Mouse (Mus musculus) midbrain, embryonic 15.5 days (tissue): ENCODE data around the gene Coq10a. TPM values are rescaled to one million over a fixed set of nuclear protein-coding genes. Genes with fewer than 3 reads are reported as not detected.

Experiments used
- microRNA-seq: library from miRNA; unstranded; fragments of <30 nt; microRNA quantifications from one replicate; pipeline ENCODE4, GENCODE M21; 2016
- polyA plus RNA-seq: library from polyadenylated mRNA; unstranded; fragments of >200 nt; fragmentation: Nextera tagmentation; extraction: Ambion mirVana; gene quantifications from 2 replicates; pipeline ENCODE4 v1.2.1, GENCODE M21; 2015

Coq10a gene
- polyA plus RNA-seq, 1 experiment from 2014 or later = 44.2 TPM

Small RNAs within 50 kb of the gene (microRNA-seq; reads per million reads assigned to microRNA genes)
- gene Gm25361 (not detected), gene Gm26308 (not detected), gene Mir6914 (not detected), gene Mir6915 (2.2 reads per million, percentile 7 among the genes with 10 or more reads in this experiment)

Other genes with a start within 250 kb of the Coq10a start
- gene Rbms2, start 188.7 kb downstream of the Coq10a start, polyA plus RNA-seq = 8.9 and 9.2 TPM in 2 replicates
- gene Gls2, start 174.5 kb downstream of the Coq10a start, polyA plus RNA-seq = 1.2 and 1.7 TPM in 2 replicates
- 20.2 and 21.4 TPM in 2 replicates for gene Spryd4, start 157.2 kb downstream of the Coq10a start, polyA plus RNA-seq
- gene Mip, start 143.2 kb downstream of the Coq10a start, polyA plus RNA-seq = 0.09 TPM in 1 of 2 replicates, not detected in the other
- gene Timeless, start 136.9 kb downstream of the Coq10a start, polyA plus RNA-seq = 17.8 and 20.5 TPM in 2 replicates
- gene Apon, start 114.9 kb downstream of the Coq10a start, polyA plus RNA-seq = not detected in 2 replicates
- gene Apof, start 100.3 kb downstream of the Coq10a start, polyA plus RNA-seq = 0.18 TPM in 1 of 2 replicates, not detected in the other
- gene Stat2, start 98.4 kb downstream of the Coq10a start, polyA plus RNA-seq = 21.4 and 23.5 TPM in 2 replicates
- not detected in 2 replicates for gene Il23a, start 70.2 kb downstream of the Coq10a start, polyA plus RNA-seq
- 21.9 and 24.0 TPM in 2 replicates for gene Pan2, start 65.7 kb downstream of the Coq10a start, polyA plus RNA-seq
- 194 and 204 TPM in 2 replicates for gene Cnpy2, start 46.5 kb downstream of the Coq10a start, polyA plus RNA-seq
- gene Cs, start 31.3 kb downstream of the Coq10a start, polyA plus RNA-seq = 256 and 257 TPM in 2 replicates
- 15.0 and 15.6 TPM in 2 replicates for gene Ankrd52, start 8.1 kb upstream of the Coq10a start, polyA plus RNA-seq
- not detected in 2 replicates for gene Slc39a5, start 32.2 kb upstream of the Coq10a start, polyA plus RNA-seq
- gene Nabp2, start 42.5 kb upstream of the Coq10a start, polyA plus RNA-seq = 146 and 147 TPM in 2 replicates
- gene Rnf41, start 42.7 kb upstream of the Coq10a start, polyA plus RNA-seq = 105 and 107 TPM in 2 replicates
- gene Smarcc2, start 90.3 kb upstream of the Coq10a start, polyA plus RNA-seq = 201 and 209 TPM in 2 replicates
- gene Myl6, start 125.1 kb upstream of the Coq10a start, polyA plus RNA-seq = 892 and 955 TPM in 2 replicates
- gene Myl6b, start 129.7 kb upstream of the Coq10a start, polyA plus RNA-seq = 5.4 and 5.7 TPM in 2 replicates
- gene Esyt1, start 156.9 kb upstream of the Coq10a start, polyA plus RNA-seq = 10.5 and 11.1 TPM in 2 replicates
- gene Zc3h10, start 178.8 kb upstream of the Coq10a start, polyA plus RNA-seq = 20.8 and 22.7 TPM in 2 replicates
- 2,126 and 2,161 TPM in 2 replicates for gene Rpl41, start 180.3 kb upstream of the Coq10a start, polyA plus RNA-seq
- gene Pa2g4, start 197.0 kb upstream of the Coq10a start, polyA plus RNA-seq = 125 and 128 TPM in 2 replicates
- gene Erbb3, start 220.7 kb upstream of the Coq10a start, polyA plus RNA-seq = 0.42 and 0.56 TPM in 2 replicates